Mouse (Mus musculus) neural tube, embryonic 12.5 days (tissue): Measurements from ENCODE around the gene Slc9a3r2. TPM values are rescaled to one million over a fixed set of nuclear protein-coding genes. Genes with fewer than 3 reads are reported as not detected.

ENCODE experiments used
- ATAC-seq: fragments of 200-750 bp; cut with Nextera tagmentation; 2 replicates; pipeline ENCODE4 v1.8.0; 2017; ENCODE audit warnings: low read depth, mild to moderate bottlenecking, moderate TSS enrichment, moderate library complexity; ENCODE audit not compliant: low FRiP score
- H3K27ac ChIP-seq: fragments of 300-500 bp; sonication (generic); 2 replicates; pipeline ENCODE4 v1.5.1; 2016
- H3K27me3 ChIP-seq: fragments of 300-500 bp; sonication (generic); replicated peaks from 2 replicates; pipeline ENCODE4 v1.6.1; 2016; ENCODE audit warnings: mild to moderate bottlenecking
- H3K36me3 ChIP-seq: fragments of 300-500 bp; sonication (generic); 2 replicates; pipeline ENCODE4 v1.6.1; 2016; ENCODE audit warnings: mild to moderate bottlenecking
- H3K4me1 ChIP-seq: fragments of 300-500 bp; sonication (generic); 2 replicates; pipeline ENCODE4 v1.6.1; 2016
- H3K4me2 ChIP-seq: fragments of 300-500 bp; sonication (generic); replicated peaks from 2 replicates; pipeline ENCODE4 v1.6.1; 2016; ENCODE audit warnings: mild to moderate bottlenecking
- H3K4me3 ChIP-seq: fragments of 300-500 bp; sonication (generic); 2 replicates; pipeline ENCODE4 v1.5.1; 2016
- H3K9ac ChIP-seq: fragments of 300-500 bp; sonication (generic); 2 replicates; pipeline ENCODE4 v1.6.1; 2016; ENCODE audit warnings: mild to moderate bottlenecking
- H3K9me3 ChIP-seq: fragments of 300-500 bp; sonication (generic); 2 replicates; pipeline ENCODE4 v1.6.1; 2016; ENCODE audit warnings: mild to moderate bottlenecking
- WGBS: fragments of 180-500 bp; shearing (Covaris S2); methylation state at CpG from one replicate; pipeline ENCODE4 v1.1.7; 2016; 5-methylcytosine and 5-hydroxymethylcytosine counted together
- polyA plus RNA-seq: library from polyadenylated mRNA; unstranded; fragments of >200 nt; fragmentation: Nextera tagmentation; extraction: Ambion mirVana; gene quantifications from 2 replicates; pipeline ENCODE4 v1.2.1, GENCODE M21; 2016

The Slc9a3r2 gene
- polyA plus RNA-seq: 36.9 and 37.7 TPM in 2 replicates

GRCm38 (mm10) chr17:24650070-24650616 is at the start of gene Slc9a3r2:
Slc9a3r2 (minus strand) TSS chr17:24650327.
- no peak within 1 kb of the TSS for H3K27ac ChIP-seq
- H3K27me3 ChIP-seq: peaks cover 25% of the 10 kb centered on the region
- no peaks in the 10 kb centered on the region for H3K9me3 ChIP-seq
- peak within 1 kb of the TSS; percentile 72 for H3K9ac ChIP-seq
- H3K4me1 ChIP-seq: peaks cover 12% of the 10 kb centered on the region
- 1% methylated on average over 41 of the region's 41 CpGs for WGBS
- H3K4me2 ChIP-seq: peak within 1 kb of the TSS; percentile 95
- peak within 1 kb of the TSS; percentile 59 for H3K4me3 ChIP-seq
- no peaks in the 10 kb centered on the region for H3K36me3 ChIP-seq
- 0 out of 2 replicates have a peak, but pooled peaks have one; percentile 27 for ATAC-seq

GRCm38 (mm10) chr17:24699473-24699872 is 49.3 kb upstream of the Slc9a3r2 start:
- H3K4me3 ChIP-seq: no peak overlapping the region
- WGBS: 76% methylated on average over 2 of the region's 2 CpGs
- H3K4me2 ChIP-seq: no peak overlapping the region
- H3K4me1 ChIP-seq: peaks cover 25% of the 10 kb centered on the region
- H3K27me3 ChIP-seq: no peaks in the 10 kb centered on the region
- no peaks in the 10 kb centered on the region for H3K9me3 ChIP-seq
- H3K9ac ChIP-seq: no peak overlapping the region
- ATAC-seq: no peak
- H3K27ac ChIP-seq: no peak overlapping the region
- peaks cover 46% of the 10 kb centered on the region for H3K36me3 ChIP-seq

DNA sequence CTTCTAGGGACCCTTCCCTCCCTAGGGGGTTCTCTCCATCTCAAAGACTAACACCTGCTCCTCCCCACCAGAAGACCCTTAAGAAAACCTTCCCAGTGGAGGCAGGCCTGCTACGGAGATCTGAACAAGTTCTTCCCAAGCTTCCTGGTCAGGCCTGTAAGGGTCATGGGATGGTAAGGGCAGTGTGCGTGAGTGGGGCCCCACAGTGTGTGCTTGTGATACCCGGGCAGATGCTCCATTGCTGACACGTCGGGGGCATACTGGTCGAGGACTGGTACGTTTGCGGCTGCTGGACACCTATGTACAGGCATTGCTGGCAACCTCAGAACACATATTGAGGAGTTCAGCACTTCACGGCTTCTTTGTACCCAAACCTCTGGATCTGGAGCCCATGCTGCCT is 48.6 kb upstream of the Slc9a3r2 start:
- no peaks in the 10 kb centered on the region for H3K27me3 ChIP-seq
- no peak overlapping the region for H3K27ac ChIP-seq
- H3K36me3 ChIP-seq: peaks cover 39% of the 10 kb centered on the region
- no peak overlapping the region for H3K4me2 ChIP-seq
- peaks cover 28% of the 10 kb centered on the region for H3K4me1 ChIP-seq
- ATAC-seq: no peak
- no peak overlapping the region for H3K9ac ChIP-seq
- no peak overlapping the region for H3K4me3 ChIP-seq
- no peaks in the 10 kb centered on the region for H3K9me3 ChIP-seq
- 62% methylated on average over 9 of the region's 9 CpGs for WGBS

DNA sequence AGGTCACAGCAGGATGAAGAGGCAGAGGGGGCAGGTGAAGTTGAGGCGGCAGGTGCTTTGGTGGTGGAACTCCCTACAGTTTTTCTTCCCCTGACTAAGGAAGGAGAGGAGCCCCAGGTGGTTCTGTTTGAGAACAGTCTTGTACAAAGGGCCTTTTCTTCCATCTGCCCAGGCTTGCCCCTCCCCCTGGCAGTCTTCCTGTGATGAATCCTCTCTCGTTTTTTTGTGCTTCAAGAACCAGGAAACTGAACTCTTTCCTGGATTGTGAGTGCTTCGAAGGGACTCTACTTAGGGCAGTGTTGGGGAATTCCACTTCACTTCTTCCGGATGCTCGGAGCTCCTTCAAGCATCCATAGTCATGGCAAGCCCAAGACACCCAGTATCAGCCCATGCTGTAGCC is 47.9 kb upstream of the Slc9a3r2 start:
- H3K27me3 ChIP-seq: no peaks in the 10 kb centered on the region

GRCm38 (mm10) chr17:24696011-24696697 is 46.0 kb upstream of the Slc9a3r2 start, which contains the start of the genes Gfer and Noxo1:
Gfer (minus strand) TSS chr17:24696156.
Noxo1 (plus strand) TSS chr17:24696234.
- Histone ChIP-seq H3K36me3 (peaks cover 34% of the 10 kb centered on the region), H3K27me3 (peaks cover 4% of the 10 kb centered on the region; the same call in 1 of the 2 replicates), H3K4me1 (peaks cover 28% of the 10 kb centered on the region), H3K4me3 (peak within 1 kb of the TSS; percentile 79), H3K27ac (peak within 1 kb of the TSS; percentile 83), H3K4me2 (peak within 1 kb of the TSS; percentile 80), H3K9me3 (no peaks in the 10 kb centered on the region), H3K9ac (peak within 1 kb of the TSS; percentile 76)
- WGBS: under 1% methylated on average over 71 of the region's 76 CpGs
- ATAC-seq: peak; percentile 83

More for the DNA sequence above, 47.9 kb upstream of the Slc9a3r2 start:
- Histone ChIP-seq H3K36me3 (peaks cover 40% of the 10 kb centered on the region), H3K4me1 (peaks cover 28% of the 10 kb centered on the region), H3K9me3 (no peaks in the 10 kb centered on the region), H3K9ac (no peak overlapping the region), H3K4me2 (no peak overlapping the region), H3K4me3 (no peak overlapping the region), H3K27ac (no peak overlapping the region)
- 24% methylated on average over 5 of the region's 5 CpGs for WGBS
- no peak for ATAC-seq

GRCm38 (mm10) chr17:24695326-24696010 is 45.3 kb upstream of the Slc9a3r2 start:
- peaks cover 11% of the 10 kb centered on the region for H3K27me3 ChIP-seq
- H3K27ac ChIP-seq: peak overlapping the region; percentile 27; the same call in 1 of the 2 replicates
- H3K4me2 ChIP-seq: peak overlapping the region; percentile 80
- no peaks in the 10 kb centered on the region for H3K9me3 ChIP-seq
- peaks cover 27% of the 10 kb centered on the region for H3K36me3 ChIP-seq
- H3K9ac ChIP-seq: peak overlapping the region; percentile 76
- peak; percentile 63 for ATAC-seq
- peaks cover 28% of the 10 kb centered on the region for H3K4me1 ChIP-seq
- 5% methylated on average over 51 of the region's 51 CpGs for WGBS
- H3K4me3 ChIP-seq: peak overlapping the region; percentile 79

DNA sequence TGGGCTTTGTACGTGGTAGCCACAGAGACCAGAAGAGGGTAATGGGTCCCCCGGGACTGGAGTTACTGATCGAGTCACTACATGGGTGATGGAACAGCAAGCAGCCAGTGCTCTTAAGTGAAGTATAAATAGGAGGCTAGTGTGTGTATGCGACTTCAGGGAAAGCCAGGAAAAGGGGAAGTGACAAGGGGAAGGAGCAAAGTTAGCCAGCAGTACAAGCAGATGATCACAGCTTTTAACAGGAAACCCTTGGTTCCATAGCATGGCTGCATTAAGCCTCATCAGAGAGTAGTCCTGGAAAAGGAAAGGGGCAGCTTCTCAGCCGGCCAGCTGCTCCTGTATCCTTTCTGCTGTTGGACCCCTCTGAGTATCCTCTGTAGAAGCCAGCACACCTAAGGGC is 42.3 kb upstream of the Slc9a3r2 start:
- Histone ChIP-seq H3K9me3 (no peaks in the 10 kb centered on the region), H3K27ac (no peak overlapping the region), H3K4me1 (peaks cover 28% of the 10 kb centered on the region), H3K4me3 (no peak overlapping the region), H3K27me3 (peaks cover 40% of the 10 kb centered on the region), H3K4me2 (no peak overlapping the region), H3K36me3 (peaks cover 16% of the 10 kb centered on the region; the same call in 1 of the 2 replicates), H3K9ac (no peak overlapping the region)
- 85% methylated on average over 5 of the region's 5 CpGs for WGBS
- ATAC-seq: no peak

- peak; percentile 63 for ATAC-seq
- Histone ChIP-seq H3K36me3 (peaks cover 18% of the 10 kb centered on the region; the same call in 1 of the 2 replicates), H3K27me3 (peaks cover 43% of the 10 kb centered on the region), H3K4me2 (peak within 1 kb of the TSS; percentile 90), H3K27ac (0 out of 2 replicates have a peak within 1 kb of the TSS, but pooled peaks have one; percentile 12), H3K4me3 (peak within 1 kb of the TSS; percentile 64), H3K9ac (peak within 1 kb of the TSS; percentile 75), H3K9me3 (no peaks in the 10 kb centered on the region), H3K4me1 (peaks cover 16% of the 10 kb centered on the region)
- WGBS: 1% methylated on average over 55 of the region's 55 CpGs
These were observed 39.3 kb upstream of the Slc9a3r2 start, which contains the start of gene Syngr3 for GRCm38 (mm10) chr17:24689251-24690081. Syngr3 (minus strand) TSS chr17:24689955.

GRCm38 (mm10) chr17:24687599-24687998 is 37.5 kb upstream of the Slc9a3r2 start:
- peaks cover 43% of the 10 kb centered on the region for H3K27me3 ChIP-seq
- ATAC-seq: no peak
- no peaks in the 10 kb centered on the region for H3K9me3 ChIP-seq
- peak overlapping the region; percentile 27; the same call in 1 of the 2 replicates for H3K27ac ChIP-seq
- peak overlapping the region; percentile 56 for H3K4me2 ChIP-seq
- peaks cover 13% of the 10 kb centered on the region for H3K4me1 ChIP-seq
- H3K4me3 ChIP-seq: peak overlapping the region; percentile 26; the same call in 1 of the 2 replicates
- WGBS: 23% methylated on average over 23 of the region's 23 CpGs
- H3K9ac ChIP-seq: 0 out of 2 replicates have a peak overlapping the region, but pooled peaks have one; percentile 21
- peaks cover 10% of the 10 kb centered on the region; the same call in 1 of the 2 replicates for H3K36me3 ChIP-seq

DNA sequence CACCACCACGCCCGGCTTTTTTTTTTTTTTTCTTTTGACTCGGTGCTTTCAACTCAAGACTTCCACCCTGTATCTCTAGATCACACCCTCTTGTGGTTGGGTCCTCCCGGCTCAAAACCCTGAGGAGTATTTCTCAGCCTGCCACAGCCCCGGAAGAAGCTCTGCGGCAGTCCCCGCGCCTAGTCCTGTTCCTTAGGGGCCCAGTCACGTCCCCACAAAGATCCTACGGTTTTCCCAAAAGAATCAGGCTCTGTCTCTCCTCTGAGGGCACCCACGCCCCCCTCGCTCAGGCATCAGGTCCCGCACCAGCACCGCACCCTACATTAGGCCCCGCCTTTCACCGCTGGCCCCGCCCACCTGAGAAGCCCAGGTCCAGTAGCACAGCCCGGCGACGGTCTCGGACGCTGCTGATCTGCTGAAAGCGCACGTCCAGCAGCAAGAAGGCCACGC is 37.0 kb upstream of the Slc9a3r2 start:
- H3K4me2 ChIP-seq: peak overlapping the region; percentile 56
- no peak for ATAC-seq
- peaks cover 7% of the 10 kb centered on the region for H3K36me3 ChIP-seq
- 0 out of 2 replicates have a peak overlapping the region, but pooled peaks have one; percentile 21 for H3K9ac ChIP-seq
- peaks cover 13% of the 10 kb centered on the region for H3K4me1 ChIP-seq
- no peaks in the 10 kb centered on the region for H3K9me3 ChIP-seq
- peaks cover 43% of the 10 kb centered on the region for H3K27me3 ChIP-seq
- H3K4me3 ChIP-seq: peak overlapping the region; percentile 26; the same call in 1 of the 2 replicates
- peak overlapping the region; percentile 27; the same call in 1 of the 2 replicates for H3K27ac ChIP-seq
- WGBS: 1% methylated on average over 25 of the region's 25 CpGs

GRCm38 (mm10) chr17:24686514-24686913 is 36.4 kb upstream of the Slc9a3r2 start:
- H3K4me1 ChIP-seq: peaks cover 13% of the 10 kb centered on the region
- no peak overlapping the region for H3K9ac ChIP-seq
- 26% methylated on average over 16 of the region's 16 CpGs for WGBS
- H3K36me3 ChIP-seq: peaks cover 10% of the 10 kb centered on the region
- peaks cover 43% of the 10 kb centered on the region for H3K27me3 ChIP-seq
- ATAC-seq: no peak
- no peak overlapping the region for H3K4me3 ChIP-seq
- no peak overlapping the region for H3K27ac ChIP-seq
- peak overlapping the region; percentile 30 for H3K4me2 ChIP-seq
- H3K9me3 ChIP-seq: no peaks in the 10 kb centered on the region
